In the genomic region with DNA sequence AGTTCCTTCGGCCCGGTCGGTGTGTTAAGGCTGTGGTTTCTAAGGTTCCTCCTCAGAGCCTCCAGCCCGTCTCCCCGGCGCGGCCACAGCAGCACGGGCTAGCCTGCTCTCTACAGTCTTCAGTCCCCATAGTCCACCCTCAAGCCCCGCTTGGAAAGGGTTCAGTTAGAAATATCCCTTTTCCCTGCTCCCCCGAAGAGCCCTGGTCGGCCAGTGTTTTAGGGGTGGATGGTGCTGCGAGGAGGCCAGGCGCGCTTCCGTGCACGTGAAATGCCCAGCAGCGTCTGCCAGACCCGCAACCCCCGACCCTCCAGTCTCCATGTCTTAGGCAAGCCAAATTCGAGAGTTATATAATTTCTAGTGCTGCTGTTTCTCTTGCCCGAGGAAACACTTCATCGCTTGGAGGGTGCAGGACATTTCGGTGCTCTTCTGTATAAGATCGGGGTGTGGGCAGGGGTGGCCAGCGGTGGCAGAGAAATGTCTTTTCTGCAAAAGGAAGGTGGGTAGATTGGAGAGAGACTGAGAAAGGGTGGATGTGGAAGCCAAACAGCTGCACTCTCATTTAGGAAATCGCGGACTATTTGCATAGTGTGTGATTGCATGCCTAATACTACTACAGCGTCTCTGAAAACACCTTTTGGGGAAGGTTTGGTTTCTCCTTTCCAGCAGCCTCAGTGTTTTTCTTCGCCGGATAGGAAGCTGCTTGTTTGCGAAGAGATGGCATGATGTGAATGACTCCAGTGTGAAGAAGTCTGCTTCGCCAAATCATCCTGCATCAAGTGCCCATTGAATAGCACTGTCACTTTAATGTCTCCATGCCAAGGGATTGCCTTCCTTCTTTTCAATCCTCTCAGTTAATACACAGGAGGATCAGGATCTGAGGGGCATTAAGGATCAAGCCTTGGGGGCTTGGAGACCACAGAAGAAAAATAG, we compare ENCODE assay signal across 7 mouse cellular contexts. TPM values are rescaled to one million over a fixed set of nuclear protein-coding genes. Genes with fewer than 3 reads are reported as not detected.
DNase-seq lines count a peak whose midpoint lies in the region; ATAC-seq and TF ChIP-seq lines count a peak whose summit lies in the region.

A gene (plus strand): TSS at position 360 of the 933 bp plus-strand sequence.

- DNase-seq in thymus, adult 2 months: no peak
- DNase-seq in thymus, postnatal 4 days: no peak
- peak; percentile 25 to 53 for DNase-seq in cerebellum, postnatal 10 days
- DNase-seq in left cerebral cortex, postnatal 14 days (ENCODE audit: low spot score in 2 of 2): peak; percentile 50 to 66
- no peak for DNase-seq in ovary, postnatal 36 days (ENCODE audit: low spot score)

- TF ChIP-seq POLR2A in thymus, adult 2 months (IDR thresholded peaks at IDR 0.05; ENCODE audit: control insufficient read depth, extremely low read depth, insufficient read depth, low read length, poor library complexity): no peak

- no peaks in the 10 kb centered on the region for H3K9me3 ChIP-seq in heart, embryonic 14.5 days (ENCODE audit: control insufficient read depth, low read length)
- H3K9me3 ChIP-seq in midbrain, embryonic 12.5 days: no peaks in the 10 kb centered on the region

- intact Hi-C loops in left cerebral cortex, postnatal 14 days (cut with DNase I): no loop called here

- peak within 1 kb of the TSS; percentile 83 for H3K9ac ChIP-seq in heart, embryonic 14.5 days (ENCODE audit: low read length)
- H3K9ac ChIP-seq in midbrain, embryonic 12.5 days (replicated peaks): peak within 1 kb of the TSS; percentile 73

- peak within 1 kb of the TSS; percentile 98 for H3K4me2 ChIP-seq in heart, embryonic 14.5 days (ENCODE audit: low read length)
- peak within 1 kb of the TSS; percentile 81 for H3K4me2 ChIP-seq in midbrain, embryonic 12.5 days (replicated peaks)

- H3K27me3 ChIP-seq in thymus, adult 2 months (ENCODE audit: control insufficient read depth, insufficient read depth, low read length): no peaks in the 10 kb centered on the region; the same call in 1 of the 2 replicates
- peaks cover 4% of the 10 kb centered on the region; the same call in 1 of the 2 replicates for H3K27me3 ChIP-seq in heart, embryonic 14.5 days (ENCODE audit: control insufficient read depth, insufficient read depth, low read length)
- H3K27me3 ChIP-seq in midbrain, embryonic 12.5 days: no peaks in the 10 kb centered on the region

- 1% methylated on average over 32 of the region's 32 CpGs for WGBS in thymus, adult 2 months
- WGBS in heart, embryonic 14.5 days: under 1% methylated on average over 32 of the region's 32 CpGs
- under 1% methylated on average over 32 of the region's 32 CpGs for WGBS in midbrain, embryonic 12.5 days

- H3K36me3 ChIP-seq in thymus, adult 2 months (ENCODE audit: control insufficient read depth, insufficient read depth, low read length): no peaks in the 10 kb centered on the region
- peaks cover 7% of the 10 kb centered on the region for H3K36me3 ChIP-seq in heart, embryonic 14.5 days (ENCODE audit: control insufficient read depth, insufficient read depth, low read length)
- no peaks in the 10 kb centered on the region for H3K36me3 ChIP-seq in midbrain, embryonic 12.5 days

- peak within 1 kb of the TSS; percentile 66 for H3K4me3 ChIP-seq in thymus, adult 2 months (ENCODE audit: control insufficient read depth, insufficient read depth, low read length)
- H3K4me3 ChIP-seq in heart, embryonic 14.5 days (ENCODE audit: control insufficient read depth in 1 of 2, insufficient read depth in 1 of 2, low read depth in 1 of 2, low read length in 2 of 2): peak within 1 kb of the TSS; percentile 72 to 80
- peak within 1 kb of the TSS; percentile 65 for H3K4me3 ChIP-seq in midbrain, embryonic 12.5 days

- H3K4me1 ChIP-seq in thymus, adult 2 months (replicated peaks; ENCODE audit: control insufficient read depth, insufficient read depth, low read length): peaks cover 5% of the 10 kb centered on the region
- peaks cover 0 to 7% of the 10 kb centered on the region in 2 experiments; a peak in 2 of 4 replicates for H3K4me1 ChIP-seq in heart, embryonic 14.5 days (ENCODE audit: control insufficient read depth in 2 of 2, insufficient read depth in 2 of 2, low read length in 2 of 2)
- H3K4me1 ChIP-seq in midbrain, embryonic 12.5 days: peaks cover 14% of the 10 kb centered on the region

- H3K27ac ChIP-seq in thymus, adult 2 months (ENCODE audit: control insufficient read depth, insufficient read depth, low read length): 0 out of 2 replicates have a peak within 1 kb of the TSS, but pooled peaks have one; percentile 24
- peak within 1 kb of the TSS; percentile 63 to 69 for H3K27ac ChIP-seq in heart, embryonic 14.5 days (replicated peaks in 1 of 2; ENCODE audit: control insufficient read depth in 1 of 2, insufficient read depth in 1 of 2, low read depth in 2 of 2, low read length in 2 of 2)
- H3K27ac ChIP-seq in midbrain, embryonic 12.5 days (replicated peaks): peak within 1 kb of the TSS; percentile 84

- no peak for TF ChIP-seq CTCF in thymus, adult 2 months (IDR thresholded peaks at IDR 0.05; ENCODE audit: borderline replicate concordance, control insufficient read depth, extremely low read depth, insufficient read depth, low read length, poor library complexity)

- ATAC-seq in heart, embryonic 14.5 days (ENCODE audit: insufficient number of reproducible peaks, insufficient read depth, low FRiP score, low read depth): peak; percentile 56
- ATAC-seq in midbrain, embryonic 12.5 days (ENCODE audit: low FRiP score, low read depth): no peak

RNA-seq across cellular contexts. Expression of the gene that starts here (rescaled TPM):
- polyA plus RNA-seq in thymus, adult 2 months (2012; rRNA removed): 5.0 and 6.0 TPM in 2 replicates
- 6.5 and 10.0 TPM in 2 replicates for polyA plus RNA-seq in heart, embryonic 14.5 days (2014; fragmentation: Nextera tagmentation; extraction: Ambion mirVana)
- 100 to 1,000 TPM; 394 to 431 TPM for total RNA-seq in left cerebral cortex, postnatal 14 days (2021)
- 4.2 and 5.4 TPM in 2 replicates for polyA plus RNA-seq in midbrain, embryonic 12.5 days (2016; fragmentation: Nextera tagmentation; extraction: Ambion mirVana)

Comparison
In these comparisons a context has a peak if more than half of its experiments do, and no peak if none do; other contexts are left out.
1. DNase-seq: peak in cerebellum, postnatal 10 days (2 of 2) and left cerebral cortex, postnatal 14 days (2 of 2); none in thymus, adult 2 months (single experiment), thymus, postnatal 4 days (single experiment) and ovary, postnatal 36 days (single experiment).
2. H3K27ac ChIP-seq: peak in every context shown above with its lines; median percentile 84 in midbrain, embryonic 12.5 days; 66 in heart, embryonic 14.5 days; 24 in thymus, adult 2 months.
3. Peak in every context shown above with its lines, with median percentiles within 50 percentile points of each other: H3K4me3 ChIP-seq.